Mouse (Mus musculus): Measurements from ENCODE around the gene Tmem11. TPM values are rescaled to one million over a fixed set of nuclear protein-coding genes. Genes with fewer than 3 reads are reported as not detected.
"Not testable (repeated sequence)": the region's sequence is repeated elsewhere in the genome, so short reads cannot be mapped to it uniquely, and the experiment has no call there.

The Tmem11 gene
- total RNA-seq, 1 experiment from 2014 or later = 40.4 TPM

DNA sequence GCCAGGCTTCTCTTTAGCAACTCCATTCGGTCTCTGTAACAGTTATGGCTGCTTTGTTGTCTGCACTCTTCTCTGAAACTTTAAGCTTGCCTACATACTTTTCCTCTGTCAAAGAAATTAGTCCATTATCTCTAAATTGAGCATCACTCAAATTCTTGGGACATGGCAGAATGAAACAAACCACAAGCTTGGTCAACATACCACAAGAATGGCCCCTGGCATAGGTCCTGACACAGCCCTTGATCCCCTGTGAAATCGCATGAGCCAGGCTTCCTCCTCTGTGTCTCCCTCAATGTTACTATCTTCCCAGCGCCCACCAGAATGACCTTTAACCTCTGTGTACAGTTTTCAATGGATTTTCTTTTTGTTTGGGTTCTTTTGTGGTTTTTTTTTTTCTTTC lies 3.3 kb upstream of the Tmem11 start:
- no peak for DNase-seq

DNA sequence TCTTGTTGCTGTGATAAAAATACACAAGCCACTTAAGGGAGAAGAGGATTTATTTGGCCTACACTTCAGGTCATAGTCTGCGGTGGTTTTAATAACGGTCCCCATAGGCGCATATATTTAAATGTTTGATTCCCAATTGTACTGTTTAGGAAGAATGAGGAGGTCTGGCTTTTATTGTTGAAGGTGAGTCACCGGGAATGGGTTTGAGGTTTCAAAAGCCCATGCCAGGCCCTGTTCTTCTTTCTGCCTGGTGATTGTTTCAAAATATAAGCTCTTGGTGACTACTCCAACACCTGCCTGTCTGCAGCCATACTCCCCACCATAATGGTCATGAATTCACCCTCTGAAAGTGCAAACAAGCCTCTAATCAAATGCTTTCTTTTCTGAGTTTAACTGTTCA lies 1.5 kb upstream of the Tmem11 start:
- DNase-seq = no peak

DNA sequence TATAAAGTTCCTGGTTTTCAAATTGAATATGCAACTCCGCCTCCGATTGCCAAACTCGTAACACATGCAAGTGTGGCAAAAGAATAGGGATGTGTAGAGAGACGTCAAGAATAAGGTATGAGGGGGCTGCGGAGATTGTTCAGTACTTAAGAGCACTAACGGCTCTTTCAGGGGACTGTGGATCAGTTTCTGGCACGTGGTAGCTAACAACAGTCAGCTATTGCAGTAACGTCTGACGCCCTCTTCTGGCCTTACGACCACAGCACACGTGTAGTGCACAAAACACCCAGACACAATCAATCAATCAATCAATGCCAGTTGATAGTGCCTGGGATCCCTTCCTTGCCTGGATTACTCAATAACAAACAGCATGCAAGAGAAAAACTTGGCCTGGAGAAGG lies 351 bp upstream of the Tmem11 start:
- peak; percentile 27 for DNase-seq

DNA sequence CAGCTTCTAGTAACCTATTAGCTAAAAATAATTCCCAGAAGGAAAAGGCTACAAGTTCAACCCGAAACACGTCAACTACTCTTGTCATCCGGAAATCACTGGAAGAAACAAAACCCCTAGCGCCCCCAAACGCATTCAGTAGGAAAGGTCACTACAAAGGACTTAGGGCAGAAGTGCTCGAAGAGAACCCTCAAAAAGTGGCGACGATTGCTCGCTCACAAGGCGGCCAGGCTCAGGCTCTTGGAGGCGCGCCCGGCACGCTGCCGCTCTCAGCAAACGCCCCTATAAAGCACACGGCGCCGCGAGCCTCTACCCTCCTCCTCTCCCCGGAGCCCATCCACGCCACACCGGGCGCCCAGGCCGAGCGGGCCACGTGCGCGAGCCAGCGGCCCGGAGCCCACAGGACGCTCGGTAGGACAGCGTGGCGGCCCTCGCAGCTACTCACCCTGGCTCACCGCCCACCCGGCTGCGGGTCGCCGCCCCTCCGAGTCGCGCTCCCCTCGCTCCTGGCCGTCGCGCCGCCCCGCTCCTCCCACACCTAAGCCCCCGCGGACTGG lies 938 bp downstream of the Tmem11 start:
- DNase-seq = peak; percentile 64

DNA sequence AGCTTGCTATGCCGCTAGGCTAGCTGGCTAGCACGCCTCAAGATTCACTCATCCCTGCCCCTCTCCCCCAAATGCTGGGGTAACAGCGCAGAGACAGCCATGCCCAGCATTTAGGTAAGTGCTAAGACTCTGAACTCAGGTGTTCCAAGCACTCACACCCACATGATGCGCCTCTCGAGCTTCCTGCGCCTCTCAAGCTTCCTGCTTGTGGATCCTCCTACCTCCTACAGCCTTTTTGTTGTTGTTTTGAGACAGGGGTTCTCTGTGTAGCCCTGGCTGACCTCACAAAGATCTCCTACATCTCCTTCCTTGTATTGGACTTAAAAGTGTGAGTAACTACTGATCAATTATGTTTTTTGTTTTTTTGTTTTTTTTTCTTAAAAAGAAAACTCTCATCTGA lies 6.0 kb downstream of the Tmem11 start:
- no peak for DNase-seq

DNA sequence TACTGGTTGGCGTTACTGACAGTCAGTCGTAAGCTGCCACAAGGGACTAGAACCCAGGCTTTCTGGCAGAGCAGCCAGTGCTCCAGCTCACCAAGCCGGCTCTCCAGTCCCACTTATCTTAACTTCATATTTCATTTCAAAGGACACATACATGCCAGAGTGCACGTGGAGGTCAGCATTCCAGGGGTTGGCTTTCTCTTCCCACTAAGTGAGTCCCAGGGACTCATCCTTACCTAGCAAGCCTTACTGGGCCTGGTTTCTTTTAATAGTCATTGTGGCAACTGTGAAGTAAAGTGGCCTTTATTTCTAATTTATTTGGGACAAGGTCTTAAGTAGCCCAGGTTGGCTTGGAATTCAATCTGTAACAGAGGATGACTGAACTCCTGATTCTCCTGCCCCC lies 7.7 kb downstream of the Tmem11 start:
- DNase-seq = no peak

DNA sequence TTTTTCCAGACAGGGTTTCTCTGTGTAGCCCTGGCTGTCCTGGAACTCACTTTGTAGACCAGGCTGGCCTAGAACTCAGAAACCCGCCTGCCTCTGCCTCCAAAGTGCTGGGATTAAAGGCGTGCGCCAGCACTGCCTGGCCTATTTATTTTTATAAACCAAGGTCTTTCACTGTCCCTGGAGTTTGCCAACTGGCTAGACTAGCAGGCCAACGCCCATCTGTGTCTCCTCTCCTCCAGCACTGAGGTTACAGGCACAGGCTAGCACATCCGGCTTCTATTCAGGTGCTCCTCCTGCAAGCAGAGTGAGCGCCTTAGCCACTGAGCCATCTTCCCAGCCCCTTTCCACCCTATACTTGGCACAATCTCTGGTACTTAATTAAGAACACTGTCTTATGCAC lies 9.6 kb downstream of the Tmem11 start:
- DNase-seq = not testable (repeated sequence)

DNA sequence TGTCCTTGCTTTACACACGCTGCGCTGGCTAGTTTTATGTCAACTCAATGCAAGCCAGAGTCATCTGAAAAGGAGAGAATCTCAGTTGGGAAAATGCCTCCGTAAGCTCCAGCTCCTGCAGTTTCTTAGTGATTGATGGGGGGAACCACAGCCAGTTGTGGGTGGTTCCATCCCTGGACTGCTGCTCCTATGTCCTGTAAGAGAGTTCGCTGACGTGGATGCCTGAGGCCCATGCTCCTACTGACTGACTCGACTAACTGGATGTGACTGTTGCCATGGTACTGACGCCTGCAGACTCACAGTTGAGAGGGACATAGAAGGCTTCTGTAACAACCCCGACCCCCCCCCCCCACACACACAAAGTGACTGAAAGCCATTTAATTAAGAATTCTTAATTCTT lies 11.2 kb downstream of the Tmem11 start:
- DNase-seq = no peak

DNA sequence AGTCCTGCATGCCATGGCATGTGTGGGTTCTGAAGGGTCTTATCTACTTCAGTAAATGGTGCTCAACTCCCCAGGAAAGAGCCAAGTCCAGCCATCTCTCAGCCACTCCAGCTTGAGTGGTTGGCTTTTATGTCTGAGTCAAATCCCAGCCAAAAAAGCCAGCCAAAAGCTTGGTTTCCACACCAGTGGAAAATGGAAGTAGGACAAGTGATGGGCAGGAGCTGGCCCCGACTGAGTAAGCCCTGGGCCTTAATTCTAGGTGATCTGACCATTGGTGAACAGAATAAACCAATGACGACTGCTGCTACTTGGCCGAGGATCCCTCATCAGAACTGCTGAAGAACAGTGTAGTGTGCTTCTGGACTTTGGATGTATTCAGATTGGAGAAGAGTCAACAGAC lies 11.6 kb downstream of the Tmem11 start:
- no peak for DNase-seq

DNA sequence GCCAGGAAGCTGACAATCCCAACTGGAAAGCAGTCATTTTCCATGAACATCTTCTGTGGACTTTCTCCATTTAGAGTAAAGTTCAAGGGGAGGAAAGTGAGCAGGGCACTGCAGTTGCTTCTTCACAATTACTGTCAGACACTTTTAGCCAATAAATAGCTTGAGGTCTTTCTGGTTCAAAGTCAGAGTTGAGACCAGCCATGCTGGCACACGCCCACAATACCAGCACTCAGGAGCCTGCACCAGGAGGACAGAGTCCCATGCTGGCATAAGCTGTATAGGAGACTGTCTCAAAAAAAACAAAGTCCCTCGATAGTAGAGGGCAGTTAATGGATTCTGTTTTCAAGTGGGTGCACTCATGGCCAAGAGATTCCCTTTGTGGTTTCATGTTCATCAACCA lies 13.1 kb downstream of the Tmem11 start:
- DNase-seq = no peak

DNA sequence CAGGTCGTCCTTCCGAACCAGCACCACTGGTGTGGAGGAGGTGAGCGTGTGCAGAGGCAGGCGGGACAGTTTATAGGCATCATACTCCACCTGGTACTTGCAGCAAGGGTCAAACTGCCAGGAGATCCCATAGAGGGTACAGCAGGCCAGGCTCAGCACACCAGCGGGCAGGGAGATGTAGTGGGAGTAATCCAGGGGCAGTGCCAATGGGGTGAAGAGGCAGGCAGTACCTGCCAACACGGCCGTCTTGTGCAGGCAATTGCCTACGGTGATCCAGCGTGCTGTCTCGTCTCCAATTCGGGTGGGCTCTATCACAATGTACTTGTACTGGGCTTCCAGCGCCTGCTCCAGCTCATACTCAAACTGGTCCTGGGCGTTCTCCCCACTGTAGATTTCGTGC lies 14.2 kb downstream of the Tmem11 start:
- DNase-seq = no peak

DNA sequence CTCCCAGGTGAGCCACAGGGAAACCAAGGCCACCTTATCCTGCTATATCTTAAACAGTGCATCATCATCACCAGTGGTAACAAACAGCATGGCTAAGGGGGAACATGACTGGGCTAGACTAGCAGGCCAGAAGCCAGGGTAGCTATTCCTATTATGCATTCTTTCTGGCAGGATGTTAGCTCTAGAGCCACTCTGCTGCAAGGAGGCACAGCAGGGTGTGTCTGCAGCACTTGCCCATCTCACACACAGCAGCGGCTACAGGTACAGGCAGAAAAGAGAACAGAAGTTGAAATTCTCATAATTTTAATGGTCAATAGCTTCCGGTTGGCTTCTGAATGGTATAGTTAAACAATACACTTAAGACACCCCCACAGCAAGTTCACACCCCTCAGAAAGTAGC lies 14.9 kb downstream of the Tmem11 start:
- no peak for DNase-seq

DNA sequence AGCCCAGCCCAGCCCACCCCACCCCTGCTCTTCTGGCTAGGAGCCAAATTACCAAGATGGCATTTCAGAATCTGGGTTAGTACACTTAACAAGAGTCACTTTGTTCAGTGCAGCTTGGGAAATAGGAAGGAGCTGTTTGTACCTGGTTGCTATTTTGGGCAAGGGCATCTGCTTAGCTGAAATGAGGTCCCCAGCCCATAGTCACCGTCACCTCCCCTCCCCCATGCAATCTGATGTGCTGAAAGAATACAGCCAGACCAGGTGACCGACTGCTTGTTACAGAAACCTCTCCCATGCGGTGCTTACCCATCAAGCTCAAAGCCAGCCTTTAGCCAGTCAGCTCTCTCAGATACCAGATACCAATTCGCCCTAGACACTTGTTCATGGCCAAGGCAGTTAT lies 15.9 kb downstream of the Tmem11 start:
- no peak for DNase-seq

DNA sequence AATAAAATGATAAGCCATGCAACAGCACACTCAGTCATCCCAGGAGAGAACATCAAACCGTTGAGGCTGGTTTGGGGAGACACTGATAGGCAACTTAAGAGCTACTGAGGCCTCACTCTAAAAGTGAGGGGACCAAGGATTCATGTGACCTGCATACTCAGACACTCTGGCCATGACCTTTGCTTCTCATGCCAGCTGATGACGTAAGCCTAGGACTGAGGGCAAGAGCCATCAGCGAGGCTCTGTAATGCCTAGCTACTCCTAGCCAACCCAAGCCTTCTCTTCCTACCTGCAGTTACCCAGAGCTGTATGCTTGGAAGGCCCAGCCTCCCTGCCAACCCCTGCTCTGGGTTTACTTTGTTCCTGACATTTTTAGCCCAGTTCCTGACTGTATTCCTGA lies 17.1 kb downstream of the Tmem11 start:
- DNase-seq = peak; percentile 26

DNA sequence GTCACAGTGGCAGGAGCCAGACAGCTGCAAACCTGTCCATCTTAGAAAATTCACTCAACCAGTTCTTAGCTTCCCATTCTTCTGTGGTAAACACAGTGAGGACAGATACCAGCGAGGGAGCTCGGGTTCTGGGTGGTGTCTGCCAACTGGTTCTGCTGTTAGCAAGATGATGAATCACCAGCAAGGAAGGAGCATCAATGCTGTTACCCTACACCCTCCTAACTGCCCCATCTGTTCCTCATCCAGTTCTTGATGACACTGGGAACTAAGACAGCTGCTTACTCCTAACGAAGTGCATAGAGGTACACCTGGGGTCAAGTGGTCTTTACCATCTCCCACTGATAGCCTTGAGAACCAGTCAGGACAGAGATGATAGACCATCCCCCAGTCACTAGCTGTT lies 22.5 kb downstream of the Tmem11 start:
- DNase-seq = no peak

DNA sequence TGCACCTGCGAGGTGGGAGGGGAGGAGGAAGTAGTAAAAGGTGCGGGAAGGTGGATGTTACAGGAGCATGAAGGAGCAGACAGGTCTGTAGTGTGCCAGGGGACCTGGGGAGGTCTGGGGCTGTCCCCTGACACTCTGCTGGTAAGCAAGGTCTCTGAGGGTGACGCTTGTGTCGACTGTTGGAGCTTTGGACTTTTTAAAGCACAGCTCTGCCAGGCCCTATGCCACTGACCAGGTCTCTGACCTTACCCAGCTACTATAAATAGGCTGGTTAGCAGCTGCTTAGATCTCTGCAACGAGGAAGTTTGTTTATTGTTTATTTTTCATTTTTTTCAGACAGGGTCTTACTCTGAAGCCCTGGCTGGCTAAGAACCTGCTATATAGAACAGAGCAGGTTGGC lies 33.7 kb downstream of the Tmem11 start:
- no peak for DNase-seq

DNA sequence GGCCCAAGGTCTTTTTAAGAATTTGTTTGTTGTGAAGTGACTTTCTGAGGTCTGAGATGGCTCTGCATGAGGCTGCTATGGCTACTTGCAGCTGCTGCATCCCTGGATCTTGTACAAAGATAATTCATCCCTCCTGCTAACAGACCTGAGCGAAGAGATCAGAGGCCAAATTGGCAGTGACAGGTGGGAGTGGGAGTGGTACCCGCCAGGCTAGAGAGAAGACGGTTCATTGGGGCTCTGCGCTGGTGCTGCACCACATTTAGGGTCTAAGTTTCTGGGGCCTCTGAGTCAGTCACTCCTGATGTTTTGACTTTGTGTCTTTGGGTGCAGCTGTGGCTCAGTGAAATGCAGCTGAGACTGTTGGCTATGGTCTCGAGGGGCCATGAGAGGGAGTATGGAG lies 35.7 kb downstream of the Tmem11 start:
- no peak for DNase-seq

DNA sequence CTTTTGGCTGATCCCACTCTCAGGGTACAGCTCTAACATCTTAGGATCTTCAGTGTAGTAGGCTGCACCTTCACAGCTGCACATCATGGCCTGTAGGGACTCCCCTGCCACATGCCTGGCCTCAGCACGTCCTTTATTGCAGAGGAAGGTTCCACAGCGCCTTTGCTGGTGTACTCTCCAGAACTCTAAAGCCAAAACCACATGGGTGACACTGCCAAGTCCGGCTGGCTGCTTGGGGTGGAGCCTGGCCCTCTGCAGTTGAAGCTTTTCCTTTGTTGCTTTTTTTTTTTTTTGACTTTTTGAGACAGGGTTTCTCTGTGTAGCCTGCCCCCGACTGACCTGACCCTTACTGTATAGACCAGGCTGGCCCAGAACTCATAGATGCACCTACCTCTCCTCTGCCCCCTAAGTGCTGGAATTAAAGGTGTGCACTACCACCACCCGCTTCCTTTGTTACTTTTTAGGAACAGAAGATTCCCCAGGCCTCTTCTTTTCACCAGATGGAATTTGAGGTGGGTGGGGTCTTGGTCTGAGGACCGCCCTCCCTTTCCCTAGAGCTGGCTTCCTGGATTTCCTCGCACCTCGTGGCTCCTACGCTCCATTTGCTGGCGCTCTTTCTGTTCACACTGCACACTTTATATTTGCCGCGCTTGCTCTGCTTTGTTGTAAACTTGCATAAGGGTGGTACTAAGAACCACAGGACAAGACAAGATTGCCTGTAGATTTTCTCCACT lies 37.4 kb downstream of the Tmem11 start:
- peak; percentile 29 for DNase-seq

DNA sequence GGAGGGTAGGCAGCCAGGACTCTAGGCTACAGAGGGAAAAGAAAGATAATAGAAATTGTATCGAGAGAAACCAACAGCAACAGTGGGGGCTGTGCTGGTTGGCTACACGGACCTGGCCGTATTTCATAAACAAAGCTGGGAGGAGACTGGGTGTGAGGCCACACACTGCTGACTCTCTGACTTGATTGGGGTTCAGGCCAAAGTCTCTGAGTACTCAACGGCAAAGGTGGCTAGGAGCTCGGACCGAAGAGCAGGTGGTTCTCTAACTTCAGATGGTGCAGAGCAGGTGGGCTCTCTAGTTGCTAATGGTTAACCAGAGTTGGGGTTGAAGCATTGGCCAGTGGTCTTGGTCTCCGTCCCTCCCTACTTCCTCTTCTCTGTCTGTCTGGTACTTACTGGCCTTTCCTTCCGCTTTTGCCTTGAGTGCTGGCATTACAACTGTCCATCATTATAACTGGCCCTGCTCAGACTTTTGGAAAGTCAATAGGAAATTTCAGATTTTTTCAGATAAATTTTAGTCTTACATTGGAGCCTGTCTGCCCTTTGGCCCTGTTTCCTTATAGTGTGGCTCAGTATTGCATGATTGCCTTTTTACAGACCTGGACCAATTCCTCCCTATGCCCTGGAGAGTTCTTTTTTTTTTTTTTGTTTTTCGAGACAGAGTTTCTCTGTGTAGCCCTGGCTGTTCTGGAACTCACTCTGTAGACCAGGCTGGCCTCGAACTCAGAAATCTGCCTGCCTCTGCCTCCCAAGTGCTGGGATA lies 41.2 kb downstream of the Tmem11 start:
- DNase-seq = no peak

DNA sequence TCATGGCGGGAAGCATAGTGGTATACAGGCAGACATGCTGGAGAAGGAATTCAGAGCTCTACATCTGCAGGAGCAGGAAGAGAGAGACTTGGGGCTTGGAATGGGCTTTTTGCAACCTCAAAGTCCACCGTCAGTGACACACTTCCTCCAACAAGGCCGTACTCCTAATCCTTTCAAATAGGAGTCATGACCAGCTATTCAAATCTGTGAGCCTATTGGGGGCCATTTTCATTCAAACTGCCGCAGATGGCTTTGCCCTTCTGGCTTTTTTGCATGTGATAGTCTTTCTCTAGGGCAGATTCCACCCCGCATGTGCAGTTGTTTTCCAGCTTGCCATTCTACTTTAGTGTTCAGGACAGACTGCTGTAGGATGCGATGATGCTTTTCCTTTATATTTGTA lies 42.2 kb downstream of the Tmem11 start:
- no peak for DNase-seq

DNA sequence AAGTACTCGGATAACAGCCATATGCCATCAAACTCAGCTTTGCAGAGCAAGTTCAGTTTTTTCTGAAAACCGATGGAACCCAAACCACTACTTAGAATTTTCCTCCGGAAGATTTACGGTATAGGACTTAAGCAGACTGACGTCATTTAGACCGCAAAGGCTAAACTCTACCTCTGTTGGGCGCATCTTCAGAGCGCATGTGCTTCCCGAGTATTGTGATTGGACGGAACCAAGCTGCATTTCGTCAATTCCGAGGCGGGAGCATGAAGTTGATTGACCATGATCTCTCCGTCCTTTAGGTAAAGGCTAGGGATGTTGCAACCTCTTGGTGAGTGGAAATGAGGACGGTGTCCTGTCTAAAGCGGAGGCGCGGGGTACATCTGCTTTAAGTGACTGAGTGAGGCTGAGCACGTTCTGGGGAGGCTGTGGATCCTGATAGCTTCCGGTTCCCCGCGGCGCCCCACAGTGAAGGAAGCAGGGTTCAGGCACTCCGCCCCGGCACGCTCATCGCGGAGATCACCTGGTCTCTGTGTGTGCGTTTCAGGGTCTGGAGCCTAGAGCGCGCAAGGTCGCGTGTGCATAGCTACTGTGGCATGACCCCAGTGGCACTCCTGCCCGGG lies 48.5 kb downstream of the Tmem11 start, which contains the start of gene Dhrs7b:
Gene Dhrs7b (plus strand): TSS at position 199 of the 620 bp plus-strand sequence.
- peak; percentile 77 for DNase-seq

DNA sequence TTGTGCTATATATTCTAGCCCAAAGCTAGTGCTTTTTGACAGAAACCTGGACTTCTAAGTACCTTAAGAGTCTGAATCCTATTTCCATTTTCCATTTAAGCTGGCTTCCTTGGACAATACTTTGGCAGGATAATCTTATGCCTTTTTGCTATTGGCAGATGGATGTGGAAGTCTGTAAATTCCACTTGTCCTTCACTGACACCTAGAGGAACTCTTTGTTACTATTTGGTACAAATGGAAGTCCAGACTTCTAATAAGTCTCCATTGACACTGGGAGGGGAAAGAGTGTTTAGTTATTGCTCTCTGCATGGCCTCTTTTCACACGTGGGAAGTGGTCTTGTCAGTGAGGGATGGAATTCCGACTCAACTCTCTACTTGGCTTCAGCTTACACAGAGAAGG lies 50.2 kb downstream of the Tmem11 start:
- DNase-seq = no peak

DNA sequence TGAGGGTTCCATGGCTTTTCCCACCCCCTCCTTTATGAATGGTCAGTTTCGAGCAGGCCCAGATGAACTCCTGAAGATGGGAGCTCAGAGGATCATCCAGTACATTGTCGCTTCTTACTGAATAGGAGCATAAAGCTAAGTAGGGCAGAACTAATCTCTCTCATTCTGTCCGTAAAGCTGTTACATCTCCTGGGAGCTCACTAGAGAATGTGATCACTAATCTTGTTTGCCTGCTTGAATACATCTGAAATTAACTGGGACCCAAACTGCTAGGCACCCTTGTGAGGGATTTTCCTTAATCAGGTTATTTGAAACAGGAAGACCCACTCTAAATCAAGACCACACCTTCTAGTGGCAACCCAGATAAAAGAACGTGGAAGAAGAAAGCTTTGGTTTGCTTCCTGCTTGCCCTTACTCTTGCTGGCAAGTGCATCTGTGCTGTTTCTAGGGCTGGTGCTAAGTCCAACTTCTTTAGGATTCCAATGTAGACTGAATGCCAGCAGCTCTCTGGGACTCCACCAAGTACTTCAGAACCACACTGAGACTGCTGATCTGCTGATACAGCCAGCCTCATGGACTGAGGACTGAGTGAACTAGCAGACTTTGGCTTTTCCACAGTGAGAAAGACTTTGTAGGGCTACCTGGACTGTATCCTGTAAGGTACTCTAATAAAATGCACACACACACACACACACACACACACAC lies 51.7 kb downstream of the Tmem11 start:
- DNase-seq = no peak
